Mouse (Mus musculus) CH12.LX (cell line): Measurements from ENCODE around the gene Acmsd.

ENCODE experiments used
- CTCF ChIP-seq, 2 experiments: IDR thresholded peaks in 1 of 2; conservative IDR thresholded peaks in 1 of 2; 2 replicates each; pipeline ENCODE4 v1.5.1; 2011 to 2012; ENCODE audit warnings: low read depth in 2 of 2, low read length in 2 of 2, improper control_type of control experiment in 1 of 2, inconsistent platforms in 1 of 2, mild to moderate bottlenecking in 1 of 2, moderate library complexity in 1 of 2
- E2F4 ChIP-seq: IDR thresholded peaks from 2 replicates; pipeline ENCODE4 v1.6.1; 2011; ENCODE audit warnings: low read depth, low read length, improper control_type of control experiment; ENCODE audit not compliant: insufficient replicate concordance
- JUND ChIP-seq: conservative IDR thresholded peaks from 2 replicates; pipeline ENCODE4 v1.6.1; 2011; ENCODE audit warnings: low read depth, low read length, improper control_type of control experiment
- NELFE ChIP-seq: IDR thresholded peaks from 2 replicates; pipeline ENCODE4 v1.6.1; 2011; ENCODE audit warnings: low read depth, low read length, improper control_type of control experiment
- SMC3 ChIP-seq: IDR thresholded peaks from 2 replicates; pipeline ENCODE4 v1.6.1; 2011; ENCODE audit warnings: low read depth, low read length, improper control_type of control experiment
- USF1 ChIP-seq: IDR thresholded peaks from 2 replicates; pipeline ENCODE4 v1.6.1; 2014; ENCODE audit warnings: low read depth, mild to moderate bottlenecking, inconsistent platforms, low read length, improper control_type of control experiment

DNA sequence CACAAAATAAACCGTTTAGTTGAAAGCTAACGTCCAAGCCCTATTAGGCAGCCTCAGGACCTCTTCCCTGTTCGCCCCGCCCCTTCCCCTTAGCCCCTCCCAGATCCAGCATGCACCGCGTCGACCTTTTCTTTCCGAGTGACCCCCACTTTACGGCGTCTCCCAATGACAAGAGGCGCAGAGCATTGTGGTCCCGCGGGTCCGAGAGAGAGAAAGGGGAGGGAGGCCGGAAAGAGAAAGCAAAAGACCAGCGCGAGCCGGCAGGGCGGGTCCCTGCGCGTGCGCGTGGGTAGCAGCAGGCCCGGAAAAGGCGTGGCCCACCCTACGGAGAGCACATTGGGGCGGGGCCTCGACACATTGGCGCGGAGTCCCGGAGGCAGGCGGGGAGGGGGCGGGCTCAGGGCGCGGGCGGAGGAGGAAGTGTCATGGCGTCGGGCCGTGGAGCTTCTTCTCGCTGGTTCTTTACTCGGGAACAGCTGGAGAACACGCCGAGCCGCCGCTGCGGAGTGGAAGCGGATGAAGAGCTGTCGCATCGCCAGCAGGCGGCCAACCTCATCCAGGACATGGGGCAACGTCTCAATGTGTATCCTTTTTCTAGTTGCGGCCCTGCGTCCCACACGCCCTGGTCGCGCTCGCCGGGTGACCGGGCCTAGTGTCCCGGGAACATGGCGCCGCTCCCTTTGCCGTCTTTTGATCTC lies 44.7 kb downstream of the Acmsd start, which contains the start of gene Ccnt2:
- no peak for TF ChIP-seq SMC3
- TF ChIP-seq JUND = no peak
- TF ChIP-seq E2F4 = 0 out of 2 replicates have a peak, but pooled peaks have one; percentile 39
- no peak for TF ChIP-seq USF1
- TF ChIP-seq CTCF (conservative IDR thresholded peaks at IDR 0.05 in 1 of 2, IDR thresholded peaks at IDR 0.05 in 1 of 2; ENCODE audit: low read depth in 2 of 2, low read length in 2 of 2) = no peak
- peak; percentile 75 for TF ChIP-seq NELFE
